Comparison of ENCODE assay signal across 12 mouse cellular contexts in the genomic region with DNA sequence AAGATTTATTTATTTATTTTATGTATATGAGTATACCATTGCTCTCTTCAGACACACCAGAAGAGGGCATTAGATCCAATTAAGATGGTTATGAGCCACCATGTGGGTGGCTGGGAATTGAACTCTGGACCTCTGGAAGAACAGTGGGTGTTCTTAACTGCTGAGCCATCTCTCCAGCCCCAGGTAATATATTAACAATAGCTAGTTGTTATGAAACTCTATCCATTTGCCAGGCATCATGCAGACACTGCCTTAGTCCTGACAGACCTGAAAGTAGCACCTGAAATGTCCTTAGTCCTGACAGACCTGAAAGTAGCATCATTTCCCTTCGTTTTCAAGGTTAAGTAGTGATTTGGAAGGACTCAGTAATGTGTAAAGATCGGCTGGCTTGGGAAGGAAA. TPM values are rescaled to one million over a fixed set of nuclear protein-coding genes. Genes with fewer than 3 reads are reported as not detected.
DNase-seq lines count a peak whose midpoint lies in the region; ATAC-seq and TF ChIP-seq lines count a peak whose summit lies in the region.
"Had no signal": no experiment of that assay in that cellular context is flagged by ENCODE, and none has a peak within 500 bp of the region (broad histone marks: within the 10 kb centered on the region; RNA-seq: fewer than 3 reads in every experiment).

No protein-coding gene starts in this region.

- TF ChIP-seq EP300 in stomach, postnatal 0 days (optimal IDR thresholded peaks at IDR 0.05), result no peak

- no peaks in the 10 kb centered on the region for H3K27me3 ChIP-seq in forebrain, embryonic 15.5 days
- no peaks in the 10 kb centered on the region for H3K27me3 ChIP-seq in forebrain, embryonic 14.5 days (replicated peaks; ENCODE audit: control insufficient read depth, insufficient read depth, low read length)
- H3K27me3 ChIP-seq in lung, embryonic 15.5 days, result no peaks in the 10 kb centered on the region
- no peaks in the 10 kb centered on the region for H3K27me3 ChIP-seq in limb, embryonic 12.5 days
- no peaks in the 10 kb centered on the region for H3K27me3 ChIP-seq in stomach, postnatal 0 days (ENCODE audit: control insufficient read depth, insufficient read depth, low read length)

- 0 out of 2 replicates have a peak overlapping the region, but pooled peaks have one; percentile 44 for H3K9ac ChIP-seq in forebrain, embryonic 15.5 days (replicated peaks)
- H3K9ac ChIP-seq in forebrain, embryonic 14.5 days (ENCODE audit: low read length), result no peak overlapping the region; the same call in 1 of the 2 replicates
- no peak overlapping the region for H3K9ac ChIP-seq in lung, embryonic 15.5 days
- no peak overlapping the region for H3K9ac ChIP-seq in limb, embryonic 12.5 days (replicated peaks)
- H3K9ac ChIP-seq in stomach, postnatal 0 days (ENCODE audit: low read length), result no peak overlapping the region

- no peak for ATAC-seq in forebrain, embryonic 15.5 days (replicated peaks)
- ATAC-seq in forebrain, embryonic 14.5 days, result no peak
- no peak for ATAC-seq in lung, embryonic 15.5 days (ENCODE audit: borderline replicate concordance, extremely low read depth, low FRiP score, low TSS enrichment)
- ATAC-seq in limb, embryonic 12.5 days (ENCODE audit: insufficient number of reproducible peaks, insufficient read depth, low FRiP score, low TSS enrichment, low read depth), result no peak
- ATAC-seq in stomach, postnatal 0 days (ENCODE audit: low FRiP score, low TSS enrichment), result no peak

- H3K27ac ChIP-seq in forebrain, embryonic 15.5 days (replicated peaks), result 0 out of 2 replicates have a peak overlapping the region, but pooled peaks have one; percentile 91
- no peak overlapping the region for H3K27ac ChIP-seq in forebrain, embryonic 14.5 days (ENCODE audit: low read depth, low read length)
- H3K27ac ChIP-seq in lung, embryonic 15.5 days, result peak overlapping the region; percentile 92
- H3K27ac ChIP-seq in limb, embryonic 12.5 days, result peak overlapping the region; percentile 96
- peak overlapping the region; percentile 97 for H3K27ac ChIP-seq in stomach, postnatal 0 days (replicated peaks)

- WGBS in forebrain, embryonic 15.5 days, result 51% methylated on average over 2 of the region's 2 CpGs
- WGBS in forebrain, embryonic 14.5 days, result 48% methylated on average over 2 of the region's 2 CpGs
- WGBS in lung, embryonic 15.5 days, result 22% methylated on average over 2 of the region's 2 CpGs
- 42% methylated on average over 2 of the region's 2 CpGs for WGBS in limb, embryonic 12.5 days
- WGBS in stomach, postnatal 0 days, result 36% methylated on average over 2 of the region's 2 CpGs

- DNase-seq in forebrain, embryonic 14.5 days (ENCODE audit: low spot score), result no peak
- DNase-seq in lung, postnatal 25 days (ENCODE audit: low spot score), result no peak
- no peak for DNase-seq in stomach, postnatal 0 days (ENCODE audit: low spot score)
- no peak for DNase-seq in spleen, postnatal 10 days (ENCODE audit: low spot score in 2 of 2)
- DNase-seq in frontal cortex, adult 2 months (ENCODE audit: extremely low spot score in 1 of 2, low spot score in 1 of 2), result no peak
- DNase-seq: B cell, adult 2 months; cerebellum, postnatal 25 days; gastrocnemius, postnatal 25 days; left cerebral cortex, postnatal 4 days had no signal

- no peaks in the 10 kb centered on the region for H3K9me3 ChIP-seq in forebrain, embryonic 15.5 days
- H3K9me3 ChIP-seq in forebrain, embryonic 14.5 days (replicated peaks; ENCODE audit: control insufficient read depth, low read length), result no peaks in the 10 kb centered on the region
- no peaks in the 10 kb centered on the region for H3K9me3 ChIP-seq in lung, embryonic 15.5 days
- no peaks in the 10 kb centered on the region for H3K9me3 ChIP-seq in limb, embryonic 12.5 days
- no peaks in the 10 kb centered on the region for H3K9me3 ChIP-seq in stomach, postnatal 0 days (ENCODE audit: control insufficient read depth, low read length)

- no peak overlapping the region; the same call in 1 of the 2 replicates for H3K4me2 ChIP-seq in forebrain, embryonic 15.5 days (replicated peaks)
- H3K4me2 ChIP-seq in forebrain, embryonic 14.5 days (ENCODE audit: low read length), result no peak overlapping the region; the same call in 1 of the 2 replicates
- H3K4me2 ChIP-seq in lung, embryonic 15.5 days, result peak overlapping the region; percentile 67
- H3K4me2 ChIP-seq in limb, embryonic 12.5 days, result peak overlapping the region; percentile 71; the same call in 1 of the 2 replicates
- no peak overlapping the region; the same call in 1 of the 2 replicates for H3K4me2 ChIP-seq in stomach, postnatal 0 days (replicated peaks; ENCODE audit: low read depth)

- peaks cover 6% of the 10 kb centered on the region; the same call in 1 of the 2 replicates for H3K36me3 ChIP-seq in forebrain, embryonic 15.5 days
- peaks cover 11% of the 10 kb centered on the region; the same call in 1 of the 2 replicates for H3K36me3 ChIP-seq in forebrain, embryonic 14.5 days (ENCODE audit: control insufficient read depth, insufficient read depth, low read length)
- H3K36me3 ChIP-seq in lung, embryonic 15.5 days, result peaks cover 29% of the 10 kb centered on the region
- peaks cover 34% of the 10 kb centered on the region for H3K36me3 ChIP-seq in limb, embryonic 12.5 days
- H3K36me3 ChIP-seq in stomach, postnatal 0 days (ENCODE audit: control insufficient read depth, insufficient read depth, low read length), result 0 out of 2 replicates have a peak, but pooled peaks cover 7% of the 10 kb centered on the region

- H3K4me1 ChIP-seq in forebrain, embryonic 15.5 days, result peaks cover 37% of the 10 kb centered on the region
- peaks cover 14% of the 10 kb centered on the region for H3K4me1 ChIP-seq in forebrain, embryonic 14.5 days (ENCODE audit: control insufficient read depth, insufficient read depth, low read length)
- H3K4me1 ChIP-seq in lung, embryonic 15.5 days, result peaks cover 34% of the 10 kb centered on the region
- peaks cover 36% of the 10 kb centered on the region for H3K4me1 ChIP-seq in limb, embryonic 12.5 days (replicated peaks)
- peaks cover 8% of the 10 kb centered on the region for H3K4me1 ChIP-seq in stomach, postnatal 0 days (replicated peaks; ENCODE audit: control insufficient read depth, insufficient read depth)

- no peak overlapping the region for H3K4me3 ChIP-seq in forebrain, embryonic 15.5 days
- H3K4me3 ChIP-seq in forebrain, embryonic 14.5 days (ENCODE audit: low read depth, low read length), result no peak overlapping the region
- no peak overlapping the region for H3K4me3 ChIP-seq in lung, embryonic 15.5 days
- H3K4me3 ChIP-seq in limb, embryonic 12.5 days (replicated peaks), result peak overlapping the region; percentile 90; the same call in 1 of the 2 replicates
- H3K4me3 ChIP-seq in stomach, postnatal 0 days (ENCODE audit: low read depth, low read length), result no peak overlapping the region

- no peak for TF ChIP-seq CTCF in stomach, postnatal 0 days (IDR thresholded peaks at IDR 0.05; ENCODE audit: low read depth)

RNA-seq across cellular contexts. Expression of a gene that starts 1.1 kb away (rescaled TPM):
- polyA plus RNA-seq in forebrain, embryonic 15.5 days (2015; fragmentation: Nextera tagmentation; extraction: Ambion mirVana), result 62.6 and 63.4 TPM in 2 replicates
- polyA plus RNA-seq in forebrain, embryonic 14.5 days (2014; fragmentation: Nextera tagmentation; extraction: Ambion mirVana), result 61.4 and 68.5 TPM in 2 replicates
- 89.4 and 90.3 TPM in 2 replicates for polyA plus RNA-seq in lung, embryonic 15.5 days (2015; fragmentation: Nextera tagmentation; extraction: Ambion mirVana)
- polyA plus RNA-seq in limb, embryonic 12.5 days (2016; fragmentation: Nextera tagmentation; extraction: Ambion mirVana), result 80.7 and 86.4 TPM in 2 replicates
- polyA plus RNA-seq in stomach, postnatal 0 days (2015; fragmentation: Nextera tagmentation; extraction: Ambion mirVana), result 84.4 and 90.2 TPM in 2 replicates
- polyA plus RNA-seq in frontal cortex, adult 2 months (2012; rRNA removed), result 60.4 and 64.3 TPM in 2 replicates

RNA-seq across cellular contexts. Expression of a gene that starts 8.7 kb away (rescaled TPM):
- polyA plus RNA-seq in forebrain, embryonic 15.5 days (2015; fragmentation: Nextera tagmentation; extraction: Ambion mirVana), result 19.4 and 21.7 TPM in 2 replicates
- 9.8 and 12.3 TPM in 2 replicates for polyA plus RNA-seq in forebrain, embryonic 14.5 days (2014; fragmentation: Nextera tagmentation; extraction: Ambion mirVana)
- 39.7 and 42.9 TPM in 2 replicates for polyA plus RNA-seq in lung, embryonic 15.5 days (2015; fragmentation: Nextera tagmentation; extraction: Ambion mirVana)
- polyA plus RNA-seq in limb, embryonic 12.5 days (2016; fragmentation: Nextera tagmentation; extraction: Ambion mirVana), result 42.6 and 44.0 TPM in 2 replicates
- 14.2 and 14.3 TPM in 2 replicates for polyA plus RNA-seq in stomach, postnatal 0 days (2015; fragmentation: Nextera tagmentation; extraction: Ambion mirVana)
- polyA plus RNA-seq in frontal cortex, adult 2 months (2012; rRNA removed), result 14.0 and 15.9 TPM in 2 replicates

RNA-seq across cellular contexts. Expression of a gene that starts 28.3 kb away (rescaled TPM):
- polyA plus RNA-seq in forebrain, embryonic 15.5 days (2015; fragmentation: Nextera tagmentation; extraction: Ambion mirVana), result not detected in 2 replicates
- polyA plus RNA-seq in forebrain, embryonic 14.5 days (2014; fragmentation: Nextera tagmentation; extraction: Ambion mirVana), result not detected in 2 replicates
- not detected in 2 replicates for polyA plus RNA-seq in lung, embryonic 15.5 days (2015; fragmentation: Nextera tagmentation; extraction: Ambion mirVana)
- not detected in 2 replicates for polyA plus RNA-seq in limb, embryonic 12.5 days (2016; fragmentation: Nextera tagmentation; extraction: Ambion mirVana)
- not detected in 2 replicates for polyA plus RNA-seq in stomach, postnatal 0 days (2015; fragmentation: Nextera tagmentation; extraction: Ambion mirVana)
- not detected in 2 replicates for polyA plus RNA-seq in frontal cortex, adult 2 months (2012; rRNA removed)

RNA-seq across cellular contexts. Expression of a gene that starts 41.3 kb away (rescaled TPM):
- polyA plus RNA-seq in forebrain, embryonic 15.5 days (2015; fragmentation: Nextera tagmentation; extraction: Ambion mirVana), result 39.7 and 40.1 TPM in 2 replicates
- polyA plus RNA-seq in forebrain, embryonic 14.5 days (2014; fragmentation: Nextera tagmentation; extraction: Ambion mirVana), result 24.8 and 27.3 TPM in 2 replicates
- 27.3 and 29.3 TPM in 2 replicates for polyA plus RNA-seq in lung, embryonic 15.5 days (2015; fragmentation: Nextera tagmentation; extraction: Ambion mirVana)
- polyA plus RNA-seq in limb, embryonic 12.5 days (2016; fragmentation: Nextera tagmentation; extraction: Ambion mirVana), result 35.0 and 37.8 TPM in 2 replicates
- 10.0 and 10.6 TPM in 2 replicates for polyA plus RNA-seq in stomach, postnatal 0 days (2015; fragmentation: Nextera tagmentation; extraction: Ambion mirVana)
- polyA plus RNA-seq in frontal cortex, adult 2 months (2012; rRNA removed), result 26.5 and 28.4 TPM in 2 replicates

RNA-seq across cellular contexts. Expression of a gene that starts 52.3 kb away (rescaled TPM):
- 139 and 150 TPM in 2 replicates for polyA plus RNA-seq in forebrain, embryonic 15.5 days (2015; fragmentation: Nextera tagmentation; extraction: Ambion mirVana)
- polyA plus RNA-seq in forebrain, embryonic 14.5 days (2014; fragmentation: Nextera tagmentation; extraction: Ambion mirVana), result 150 and 151 TPM in 2 replicates
- 91.2 and 93.4 TPM in 2 replicates for polyA plus RNA-seq in lung, embryonic 15.5 days (2015; fragmentation: Nextera tagmentation; extraction: Ambion mirVana)
- polyA plus RNA-seq in limb, embryonic 12.5 days (2016; fragmentation: Nextera tagmentation; extraction: Ambion mirVana), result 96.6 and 99.3 TPM in 2 replicates
- polyA plus RNA-seq in stomach, postnatal 0 days (2015; fragmentation: Nextera tagmentation; extraction: Ambion mirVana), result 64.9 and 65.6 TPM in 2 replicates
- polyA plus RNA-seq in frontal cortex, adult 2 months (2012; rRNA removed), result 54.0 and 62.4 TPM in 2 replicates

Comparison
In these comparisons a context has a peak if more than half of its experiments do, and no peak if none do; other contexts are left out.
1. H3K4me2 ChIP-seq: peak in lung, embryonic 15.5 days (single experiment) and limb, embryonic 12.5 days (single experiment); none in forebrain, embryonic 15.5 days (single experiment), forebrain, embryonic 14.5 days (single experiment) and stomach, postnatal 0 days (single experiment).